Mouse (Mus musculus) ES-E14 (cell line): ENCODE measurements at regions not wholly inside any gene's neighbourhood (a gene's known extent, or its start where the extent isn't known, plus 50 kb on each side); places are given as distances from the start of the nearest gene placed in this dataset.

Experiments
- HCFC1 ChIP-seq: IDR thresholded peaks from 2 replicates; pipeline ENCODE4 v1.6.1; 2012; ENCODE audit warnings: low read length, inconsistent platforms, borderline replicate concordance; ENCODE audit not compliant: insufficient read depth
- MAFK ChIP-seq: IDR thresholded peaks from 2 replicates; pipeline ENCODE4 v1.6.1; 2014; ENCODE audit warnings: mild to moderate bottlenecking, low read depth, low read length, inconsistent platforms; ENCODE audit not compliant: insufficient read depth

DNA sequence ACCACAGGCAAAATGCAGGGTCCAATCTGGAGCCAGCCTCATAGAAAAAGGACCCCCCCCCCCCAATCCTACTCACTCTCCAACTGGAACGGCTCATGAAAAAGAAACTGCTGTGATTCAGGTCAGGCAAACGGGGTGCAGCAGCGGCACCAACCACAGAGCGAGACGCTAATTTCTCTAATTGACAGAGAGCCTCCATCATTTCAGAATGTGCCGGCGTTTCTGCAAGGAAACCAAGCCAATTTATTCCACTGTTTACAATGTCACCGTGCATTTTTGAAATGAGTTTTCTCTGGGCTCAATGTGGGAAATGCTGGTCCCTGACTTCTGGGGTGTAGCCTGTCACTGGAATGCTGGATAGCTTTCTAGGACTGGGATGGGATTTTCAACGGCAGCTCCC lies 351.5 kb downstream of the Rps6kc1 start:
- no peak for TF ChIP-seq MAFK
- TF ChIP-seq HCFC1 = no peak
